Mouse (Mus musculus) ES-E14 (cell line): ENCODE results near the gene Hist1h2bb.

Source experiments
- MAFK ChIP-seq: IDR thresholded peaks from 2 replicates; pipeline ENCODE4 v1.6.1; 2014; ENCODE audit warnings: mild to moderate bottlenecking, low read depth, low read length, inconsistent platforms; ENCODE audit not compliant: insufficient read depth
- ZC3H11A ChIP-seq: IDR thresholded peaks from 2 replicates; pipeline ENCODE4 v1.6.1; 2012; ENCODE audit warnings: low read depth, mild to moderate bottlenecking, inconsistent platforms, low read length, borderline replicate concordance

DNA sequence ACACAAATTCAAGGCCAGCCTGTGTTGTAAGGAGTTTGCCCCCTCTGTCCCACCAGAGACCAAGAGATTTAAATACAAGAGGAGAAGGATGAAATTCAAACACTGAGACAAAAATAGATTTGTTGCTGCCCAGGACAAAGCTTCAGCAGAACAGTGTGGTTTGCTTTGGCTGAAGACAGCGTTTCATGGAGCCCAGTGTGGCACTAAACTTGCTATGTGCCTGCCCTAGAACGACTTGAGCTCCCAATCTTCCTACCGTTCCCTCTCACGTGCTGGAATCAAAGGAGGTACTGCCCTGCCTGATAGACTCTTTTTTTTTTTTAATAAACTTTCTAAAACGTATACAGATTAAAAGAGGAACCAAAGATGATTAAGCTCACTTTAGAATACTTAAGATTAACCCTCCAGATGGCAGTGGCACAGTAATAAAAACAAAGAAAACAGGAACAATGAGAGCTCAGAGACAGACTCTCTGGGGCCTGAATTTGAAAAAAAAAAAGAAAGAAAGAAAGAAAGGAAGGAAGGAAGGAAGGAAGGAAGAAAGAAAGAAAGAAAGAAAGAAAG lies 22.4 kb downstream of the Hist1h2bb start:
- TF ChIP-seq MAFK (no peak), ZC3H11A (no peak)
